Mouse (Mus musculus) kidney, adult 2 months (tissue): Measurements from ENCODE around the gene Dnttip1.

ENCODE experiments used
- CTCF ChIP-seq: fragments of 200-500 bp; conservative IDR thresholded peaks from 2 replicates; pipeline ENCODE4 v1.5.1; 2011; ENCODE audit warnings: low read depth, mild to moderate bottlenecking, control low read depth, low read length, moderate library complexity, mixed read lengths; ENCODE audit not compliant: insufficient read depth, insufficient read length
- POLR2A ChIP-seq: fragments of 200-500 bp; IDR thresholded peaks from one replicate; pipeline ENCODE4 v1.6.1; 2011; ENCODE audit warnings: low read depth, low read length, control low read depth

DNA sequence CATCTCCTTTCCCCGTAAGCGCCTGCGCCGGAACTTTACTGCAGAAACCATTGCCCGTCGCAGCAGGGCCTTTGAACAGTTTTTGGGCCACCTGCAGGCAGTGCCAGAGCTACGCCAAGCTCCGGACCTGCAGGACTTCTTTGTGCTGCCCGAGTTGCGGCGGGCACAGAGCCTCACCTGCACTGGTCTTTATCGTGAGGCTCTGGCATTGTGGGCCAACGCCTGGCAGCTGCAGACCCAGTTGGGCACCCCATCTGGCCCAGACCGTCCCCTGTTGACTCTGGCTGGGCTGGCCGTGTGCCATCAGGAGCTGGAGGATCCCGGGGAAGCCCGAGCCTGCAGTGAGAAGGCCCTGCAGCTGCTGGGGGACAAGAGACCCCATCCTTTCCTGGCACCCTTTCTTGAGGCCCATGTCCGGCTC, 46.1 kb downstream of the Dnttip1 start:
- no peak for TF ChIP-seq CTCF
- TF ChIP-seq POLR2A, result no peak
